Mouse (Mus musculus): Measurements from ENCODE around the gene Palld.

- no peak for TF ChIP-seq CTCF (IDR thresholded peaks at IDR 0.05; ENCODE audit: low read depth, low read length)
- TF ChIP-seq GATA1 (IDR thresholded peaks at IDR 0.05; ENCODE audit: borderline replicate concordance, low read length), result no peak
These were observed 312.5 kb downstream of the Palld start for GRCm38 (mm10) chr8:61589972-61590391.
